Mouse (Mus musculus) liver, embryonic 12.5 days (tissue): ENCODE measurements around the gene 1700029I15Rik. TPM values are rescaled to one million over a fixed set of nuclear protein-coding genes. Genes with fewer than 3 reads are reported as not detected.

Experiments used
- ATAC-seq: fragments of 200-750 bp; cut with Nextera tagmentation; 2 replicates; pipeline ENCODE4 v1.8.0; 2017; ENCODE audit warnings: moderate number of reproducible peaks, mild to moderate bottlenecking, moderate library complexity
- H3K27ac ChIP-seq: fragments of 300-500 bp; sonication (generic); 2 replicates; pipeline ENCODE4 v1.5.1; 2016; ENCODE audit warnings: mild to moderate bottlenecking
- H3K27me3 ChIP-seq: fragments of 300-500 bp; sonication (generic); replicated peaks from 2 replicates; pipeline ENCODE4 v1.6.1; 2016; ENCODE audit warnings: mild to moderate bottlenecking, moderate library complexity
- H3K36me3 ChIP-seq: fragments of 300-500 bp; sonication (generic); 2 replicates; pipeline ENCODE4 v1.6.1; 2016; ENCODE audit warnings: mild to moderate bottlenecking, moderate library complexity
- H3K4me1 ChIP-seq: fragments of 300-500 bp; sonication (generic); 2 replicates; pipeline ENCODE4 v1.6.1; 2016
- H3K4me2 ChIP-seq: fragments of 300-500 bp; sonication (generic); 2 replicates; pipeline ENCODE4 v1.6.1; 2016; ENCODE audit warnings: mild to moderate bottlenecking, moderate library complexity
- H3K4me3 ChIP-seq: fragments of 300-500 bp; sonication (generic); 2 replicates; pipeline ENCODE4 v1.5.1; 2016; ENCODE audit warnings: mild to moderate bottlenecking, moderate library complexity
- H3K9ac ChIP-seq: fragments of 300-500 bp; sonication (generic); 2 replicates; pipeline ENCODE4 v1.6.1; 2016; ENCODE audit warnings: mild to moderate bottlenecking, moderate library complexity
- H3K9me3 ChIP-seq: fragments of 300-500 bp; sonication (generic); replicated peaks from 2 replicates; pipeline ENCODE4 v1.6.1; 2016; ENCODE audit warnings: mild to moderate bottlenecking, moderate library complexity
- WGBS: fragments of 180-500 bp; shearing (Covaris S2); methylation state at CpG from one replicate; pipeline ENCODE4 v1.1.7; 2016; ENCODE audit not compliant: insufficient replicate concordance; 5-methylcytosine and 5-hydroxymethylcytosine counted together
- polyA plus RNA-seq: library from polyadenylated mRNA; unstranded; fragments of >200 nt; fragmentation: Nextera tagmentation; extraction: Ambion mirVana; gene quantifications from 2 replicates; pipeline ENCODE4 v1.2.1, GENCODE M21; 2016

1700029I15Rik gene
- polyA plus RNA-seq: 1.1 and 1.4 TPM in 2 replicates

GRCm38 (mm10) chr2:92381901-92382588, at the start of gene 1700029I15Rik:
Gene 1700029I15Rik (plus strand): TSS chr2:92382538.
- no peak within 1 kb of the TSS for H3K4me3 ChIP-seq
- no peak for ATAC-seq
- 79% methylated on average over 5 of the region's 5 CpGs for WGBS
- H3K27me3 ChIP-seq: peaks cover 18% of the 10 kb centered on the region
- no peak within 1 kb of the TSS for H3K4me2 ChIP-seq
- H3K9me3 ChIP-seq: no peaks in the 10 kb centered on the region
- H3K27ac ChIP-seq: no peak within 1 kb of the TSS
- H3K9ac ChIP-seq: no peak within 1 kb of the TSS
- peaks cover 10% of the 10 kb centered on the region; the same call in 1 of the 2 replicates for H3K4me1 ChIP-seq
- peaks cover 64% of the 10 kb centered on the region for H3K36me3 ChIP-seq

GRCm38 (mm10) chr2:92342418-92342817, 39.9 kb upstream of the 1700029I15Rik start:
- Histone ChIP-seq H3K4me3 (no peak overlapping the region), H3K27ac (no peak overlapping the region), H3K4me2 (no peak overlapping the region), H3K27me3 (no peaks in the 10 kb centered on the region), H3K9me3 (no peaks in the 10 kb centered on the region), H3K9ac (no peak overlapping the region), H3K36me3 (peaks cover 10% of the 10 kb centered on the region), H3K4me1 (no peaks in the 10 kb centered on the region)
- ATAC-seq: no peak

- no peak overlapping the region for H3K27ac ChIP-seq
- H3K9me3 ChIP-seq: no peaks in the 10 kb centered on the region
- peaks cover 22% of the 10 kb centered on the region for H3K36me3 ChIP-seq
- ATAC-seq: no peak
- H3K4me3 ChIP-seq: no peak overlapping the region
- H3K4me2 ChIP-seq: no peak overlapping the region
- WGBS: 66% methylated on average over 2 of the region's 2 CpGs
- no peak overlapping the region for H3K9ac ChIP-seq
- no peaks in the 10 kb centered on the region for H3K27me3 ChIP-seq
- H3K4me1 ChIP-seq: no peaks in the 10 kb centered on the region
Observed at GRCm38 (mm10) chr2:92347191-92347590, 35.1 kb upstream of the 1700029I15Rik start.

GRCm38 (mm10) chr2:92349589-92350425, 32.5 kb upstream of the 1700029I15Rik start:
- H3K27ac ChIP-seq: no peak overlapping the region
- ATAC-seq: no peak
- 57% methylated on average over 6 of the region's 6 CpGs for WGBS
- H3K36me3 ChIP-seq: peaks cover 24% of the 10 kb centered on the region
- H3K9ac ChIP-seq: no peak overlapping the region
- no peaks in the 10 kb centered on the region for H3K9me3 ChIP-seq
- H3K4me2 ChIP-seq: no peak overlapping the region
- no peak overlapping the region for H3K4me3 ChIP-seq
- H3K27me3 ChIP-seq: no peaks in the 10 kb centered on the region
- H3K4me1 ChIP-seq: no peaks in the 10 kb centered on the region

- no peak for ATAC-seq
- H3K4me1 ChIP-seq: no peaks in the 10 kb centered on the region
- 52% methylated on average over 5 of the region's 5 CpGs for WGBS
Observed at GRCm38 (mm10) chr2:92350686-92351085, 31.7 kb upstream of the 1700029I15Rik start.

GRCm38 (mm10) chr2:92353402-92353801, 28.9 kb upstream of the 1700029I15Rik start:
- Histone ChIP-seq H3K4me3 (no peak overlapping the region), H3K27ac (no peak overlapping the region), H3K4me1 (no peaks in the 10 kb centered on the region), H3K36me3 (peaks cover 29% of the 10 kb centered on the region), H3K27me3 (no peaks in the 10 kb centered on the region), H3K9ac (no peak overlapping the region), H3K9me3 (no peaks in the 10 kb centered on the region), H3K4me2 (no peak overlapping the region)
- 68% methylated on average over 5 of the region's 5 CpGs for WGBS
- no peak for ATAC-seq

More at GRCm38 (mm10) chr2:92350686-92351085, 31.7 kb upstream of the 1700029I15Rik start:
- Histone ChIP-seq H3K9me3 (no peaks in the 10 kb centered on the region), H3K36me3 (peaks cover 21% of the 10 kb centered on the region), H3K9ac (no peak overlapping the region), H3K27ac (no peak overlapping the region), H3K4me2 (no peak overlapping the region), H3K4me3 (no peak overlapping the region), H3K27me3 (no peaks in the 10 kb centered on the region)

GRCm38 (mm10) chr2:92354224-92354623, 28.1 kb upstream of the 1700029I15Rik start:
- no peak for ATAC-seq
- no peak overlapping the region for H3K4me2 ChIP-seq

GRCm38 (mm10) chr2:92359301-92359700, 23.0 kb upstream of the 1700029I15Rik start:
- H3K9me3 ChIP-seq: no peaks in the 10 kb centered on the region
- H3K27me3 ChIP-seq: no peaks in the 10 kb centered on the region
- no peak for ATAC-seq
- peaks cover 40% of the 10 kb centered on the region for H3K36me3 ChIP-seq
- no peak overlapping the region for H3K27ac ChIP-seq
- no peak overlapping the region for H3K4me3 ChIP-seq
- H3K9ac ChIP-seq: no peak overlapping the region
- WGBS: 81% methylated on average over 2 of the region's 2 CpGs
- no peak overlapping the region for H3K4me2 ChIP-seq
- no peaks in the 10 kb centered on the region for H3K4me1 ChIP-seq

More at GRCm38 (mm10) chr2:92354224-92354623, 28.1 kb upstream of the 1700029I15Rik start:
- Histone ChIP-seq H3K9me3 (no peaks in the 10 kb centered on the region), H3K27ac (no peak overlapping the region), H3K27me3 (no peaks in the 10 kb centered on the region), H3K36me3 (peaks cover 36% of the 10 kb centered on the region), H3K4me1 (no peaks in the 10 kb centered on the region), H3K4me3 (no peak overlapping the region), H3K9ac (no peak overlapping the region)
- WGBS: 53% methylated on average over 6 of the region's 6 CpGs

GRCm38 (mm10) chr2:92360186-92360823, 22.0 kb upstream of the 1700029I15Rik start:
- Histone ChIP-seq H3K4me2 (0 out of 2 replicates have a peak overlapping the region, but pooled peaks have one; percentile 2), H3K27ac (no peak overlapping the region), H3K36me3 (peaks cover 40% of the 10 kb centered on the region), H3K27me3 (no peaks in the 10 kb centered on the region), H3K9me3 (no peaks in the 10 kb centered on the region), H3K4me3 (no peak overlapping the region), H3K9ac (no peak overlapping the region), H3K4me1 (no peaks in the 10 kb centered on the region)
- no peak for ATAC-seq
- 76% methylated on average over 25 of the region's 25 CpGs for WGBS

GRCm38 (mm10) chr2:92360893-92361292, 21.4 kb upstream of the 1700029I15Rik start:
- H3K9ac ChIP-seq: no peak overlapping the region
- no peak overlapping the region for H3K27ac ChIP-seq
- peaks cover 40% of the 10 kb centered on the region for H3K36me3 ChIP-seq
- H3K4me1 ChIP-seq: no peaks in the 10 kb centered on the region
- 26% methylated on average over 12 of the region's 12 CpGs for WGBS
- peak; percentile 63; the same call in 1 of the 2 replicates for ATAC-seq
- H3K4me3 ChIP-seq: no peak overlapping the region
- 0 out of 2 replicates have a peak overlapping the region, but pooled peaks have one; percentile 2 for H3K4me2 ChIP-seq
- no peaks in the 10 kb centered on the region for H3K9me3 ChIP-seq
- H3K27me3 ChIP-seq: no peaks in the 10 kb centered on the region

- Histone ChIP-seq H3K27ac (no peak overlapping the region), H3K4me3 (no peak overlapping the region), H3K36me3 (peaks cover 40% of the 10 kb centered on the region), H3K4me1 (no peaks in the 10 kb centered on the region), H3K9ac (no peak overlapping the region), H3K4me2 (no peak overlapping the region), H3K9me3 (no peaks in the 10 kb centered on the region), H3K27me3 (peaks cover 2% of the 10 kb centered on the region)
- no peak for ATAC-seq
- WGBS: 78% methylated on average over 8 of the region's 8 CpGs
Observed at GRCm38 (mm10) chr2:92361795-92362194, 20.5 kb upstream of the 1700029I15Rik start.
